16 mouse cellular contexts compared by ENCODE assay signal in genomic region chr1:36987172-36988148, GRCm38 (mm10). TPM values are rescaled to one million over a fixed set of nuclear protein-coding genes. Genes with fewer than 3 reads are reported as not detected.
DNase-seq lines count a peak whose midpoint lies in the region; ATAC-seq and TF ChIP-seq lines count a peak whose summit lies in the region.
"Had no signal": no experiment of that assay in that cellular context is flagged by ENCODE, and none has a peak within 500 bp of the region (broad histone marks: within the 10 kb centered on the region; RNA-seq: fewer than 3 reads in every experiment).

No protein-coding gene starts in this region.

- ATAC-seq in frontal cortex, adult (ENCODE audit: low TSS enrichment) = peak; percentile 59; the same call in 1 of the 2 replicates
- ATAC-seq in midbrain, postnatal 0 days (ENCODE audit: low FRiP score) = no peak
- ATAC-seq in neural tube, embryonic 15.5 days (ENCODE audit: low FRiP score) = no peak
- ATAC-seq: activated CD4-positive, CD25-positive, alpha-beta regulatory T cell, adult 4 months had no signal

- H3K9me3 ChIP-seq in midbrain, embryonic 10.5 days (replicated peaks) = no peaks in the 10 kb centered on the region
- no peaks in the 10 kb centered on the region for H3K9me3 ChIP-seq in midbrain, postnatal 0 days (ENCODE audit: low read length)
- H3K9me3 ChIP-seq in neural tube, embryonic 15.5 days (replicated peaks) = no peaks in the 10 kb centered on the region
- H3K9me3 ChIP-seq: embryonic facial prominence, embryonic 12.5 days; limb, embryonic 13.5 days had no signal

- intact Hi-C loops in left cerebral cortex, postnatal 10 days (cut with DNase I) = no loop called here

- 75% methylated on average over 10 of the region's 10 CpGs for WGBS in midbrain, embryonic 10.5 days
- 75% methylated on average over 10 of the region's 10 CpGs for WGBS in midbrain, postnatal 0 days
- WGBS in neural tube, embryonic 15.5 days = 88% methylated on average over 10 of the region's 10 CpGs

- H3K4me3 ChIP-seq in midbrain, embryonic 10.5 days = no peak overlapping the region
- no peak overlapping the region for H3K4me3 ChIP-seq in midbrain, postnatal 0 days (ENCODE audit: low read depth, low read length)
- no peak overlapping the region for H3K4me3 ChIP-seq in neural tube, embryonic 15.5 days (replicated peaks)
- H3K4me3 ChIP-seq: embryonic facial prominence, embryonic 12.5 days; left cerebral cortex, adult 2 months; limb, embryonic 13.5 days had no signal

- no peak overlapping the region for H3K9ac ChIP-seq in midbrain, postnatal 0 days (replicated peaks; ENCODE audit: low read length, poor library complexity, severe bottlenecking)
- H3K9ac ChIP-seq in neural tube, embryonic 15.5 days (replicated peaks) = no peak overlapping the region
- H3K9ac ChIP-seq: embryonic facial prominence, embryonic 12.5 days; limb, embryonic 13.5 days had no signal

- H3K36me3 ChIP-seq in midbrain, embryonic 10.5 days = no peaks in the 10 kb centered on the region
- no peaks in the 10 kb centered on the region for H3K36me3 ChIP-seq in midbrain, postnatal 0 days (ENCODE audit: insufficient read depth, low read length)
- H3K36me3 ChIP-seq in neural tube, embryonic 15.5 days = no peaks in the 10 kb centered on the region
- H3K36me3 ChIP-seq: embryonic facial prominence, embryonic 12.5 days; limb, embryonic 13.5 days had no signal

- no peak overlapping the region for H3K4me2 ChIP-seq in midbrain, postnatal 0 days (ENCODE audit: low read depth, low read length, poor library complexity, severe bottlenecking)
- H3K4me2 ChIP-seq in neural tube, embryonic 15.5 days = no peak overlapping the region
- H3K4me2 ChIP-seq: embryonic facial prominence, embryonic 12.5 days; limb, embryonic 13.5 days had no signal

- H3K27me3 ChIP-seq in midbrain, embryonic 10.5 days (ENCODE audit: low read depth, poor library complexity, severe bottlenecking) = peaks cover 17% of the 10 kb centered on the region
- H3K27me3 ChIP-seq in midbrain, postnatal 0 days (ENCODE audit: insufficient read depth, low read length) = no peaks in the 10 kb centered on the region
- no peaks in the 10 kb centered on the region for H3K27me3 ChIP-seq in neural tube, embryonic 15.5 days (replicated peaks)
- H3K27me3 ChIP-seq: limb, embryonic 13.5 days had no signal

- H3K27ac ChIP-seq in midbrain, embryonic 10.5 days (replicated peaks) = peak overlapping the region; percentile 70
- no peak overlapping the region for H3K27ac ChIP-seq in midbrain, postnatal 0 days (ENCODE audit: low read depth, low read length)
- no peak overlapping the region for H3K27ac ChIP-seq in neural tube, embryonic 15.5 days (replicated peaks)
- H3K27ac ChIP-seq: embryonic facial prominence, embryonic 12.5 days; left cerebral cortex, adult 2 months; limb, embryonic 13.5 days had no signal

- DNase-seq in frontal cortex, postnatal 25 days (ENCODE audit: low spot score in 2 of 2) = no peak
- no peak for DNase-seq in midbrain, embryonic 10.5 days (ENCODE audit: low spot score)
- no peak for DNase-seq in midbrain, postnatal 0 days (ENCODE audit: low spot score)
- DNase-seq in R1 (ENCODE audit: low read depth, low spot score) = peak; percentile 93
- peak; percentile 74 to 81 for DNase-seq in spleen, postnatal 36 days (ENCODE audit: low spot score in 2 of 2)
- no peak for DNase-seq in left cerebral cortex, postnatal 10 days (ENCODE audit: extremely low spot score in 1 of 2, low spot score in 2 of 2)
- DNase-seq: cerebellum, adult 11-12 months; cerebellum, postnatal 36 days; gastrocnemius, postnatal 36 days; right cerebral cortex, postnatal 14 days had no signal

- no peak for TF ChIP-seq CTCF in midbrain, postnatal 0 days (IDR thresholded peaks at IDR 0.05)

- peaks cover 31% of the 10 kb centered on the region for H3K4me1 ChIP-seq in midbrain, embryonic 10.5 days
- no peaks in the 10 kb centered on the region for H3K4me1 ChIP-seq in midbrain, postnatal 0 days (ENCODE audit: insufficient read depth, low read length)
- no peaks in the 10 kb centered on the region for H3K4me1 ChIP-seq in neural tube, embryonic 15.5 days
- H3K4me1 ChIP-seq: embryonic facial prominence, embryonic 12.5 days had no signal

RNA-seq across cellular contexts. Expression of gene Vwa3b, which starts 38.9 kb away (rescaled TPM):
- polyA plus RNA-seq in midbrain, embryonic 10.5 days (2016; fragmentation: Nextera tagmentation; extraction: Ambion mirVana) = 0.21 and 0.35 TPM in 2 replicates
- total RNA-seq in midbrain, postnatal 0 days (2014; rRNA removed) = 1.1 and 1.2 TPM in 2 replicates
- 0.69 and 1.6 TPM in 2 replicates for polyA plus RNA-seq in midbrain, postnatal 0 days (2015; fragmentation: Nextera tagmentation; extraction: Ambion mirVana)
- total RNA-seq in left cerebral cortex, postnatal 10 days (2021) = 1 to 10 TPM; 3.0 to 4.1 TPM
- polyA plus RNA-seq in neural tube, embryonic 15.5 days (2015; fragmentation: Nextera tagmentation; extraction: Ambion mirVana) = 0.38 and 0.59 TPM in 2 replicates

RNA-seq across cellular contexts. Expression of gene Tmem131, which starts 44.0 kb away (rescaled TPM):
- 10.3 and 12.5 TPM in 2 replicates for polyA plus RNA-seq in midbrain, embryonic 10.5 days (2016; fragmentation: Nextera tagmentation; extraction: Ambion mirVana)
- total RNA-seq in midbrain, postnatal 0 days (2014; rRNA removed) = 25.8 and 36.8 TPM in 2 replicates
- polyA plus RNA-seq in midbrain, postnatal 0 days (2015; fragmentation: Nextera tagmentation; extraction: Ambion mirVana) = 8.6 and 11.1 TPM in 2 replicates
- 10 to 100 TPM; 61.2 to 63.6 TPM for total RNA-seq in left cerebral cortex, postnatal 10 days (2021)
- 11.2 and 12.8 TPM in 2 replicates for polyA plus RNA-seq in neural tube, embryonic 15.5 days (2015; fragmentation: Nextera tagmentation; extraction: Ambion mirVana)

Comparison
In these comparisons a context has a peak if more than half of its experiments do, and no peak if none do; other contexts are left out.
1. DNase-seq: peak in R1 (single experiment) and spleen, postnatal 36 days (2 of 2); none in frontal cortex, postnatal 25 days (0 of 2), midbrain, embryonic 10.5 days (single experiment), midbrain, postnatal 0 days (single experiment) and left cerebral cortex, postnatal 10 days (0 of 2).